Mouse (Mus musculus): Measurements from ENCODE around the gene Gm12695. TPM values are rescaled to one million over a fixed set of nuclear protein-coding genes. Genes with fewer than 3 reads are reported as not detected.

The Gm12695 gene
- total and polyA plus RNA-seq, 3 experiments, result not detected

GRCm38 (mm10) chr4:96698218-96698561 lies 86.8 kb downstream of the Gm12695 start:
- H3K9me3 ChIP-seq (replicated peaks; ENCODE audit: low read length), result peaks cover 64% of the 10 kb centered on the region
- no peak overlapping the region for H3K9ac ChIP-seq (ENCODE audit: insufficient read depth, low read depth)
- H3K79me2 ChIP-seq (replicated peaks; ENCODE audit: control insufficient read depth, extremely low read depth, insufficient read depth, poor library complexity, severe bottlenecking), result no peaks in the 10 kb centered on the region
- H3K4me3 ChIP-seq (replicated peaks in 1 of 3; ENCODE audit: low read depth in 2 of 3, low read length in 2 of 3, poor library complexity in 1 of 3), result no peak overlapping the region
- DNase-seq (ENCODE audit: extremely low read depth), result no peak
- H3K4me2 ChIP-seq (ENCODE audit: insufficient read depth, low read depth, poor library complexity, severe bottlenecking), result no peak overlapping the region
- in situ Hi-C loops (cut with MboI; ENCODE audit: low pct_ligation_motif_present, low pct_unique_long_range_greater_than_20kb, low sequenced_read_pairs), result no loop called here
- dilution Hi-C loops (cut with MboI; ENCODE audit: extremely low pct_ligation_motif_present, extremely low pct_unique_long_range_greater_than_20kb, low sequenced_read_pairs), result no loop called here
- H3K27me3 ChIP-seq (replicated peaks), result no peaks in the 10 kb centered on the region
- H3K27ac ChIP-seq (ENCODE audit: insufficient read depth, low read depth), result no peak overlapping the region
- no peak for TF ChIP-seq CHD2 (IDR thresholded peaks at IDR 0.05; ENCODE audit: low read length)
- TF ChIP-seq MXI1 (IDR thresholded peaks at IDR 0.05; ENCODE audit: low read depth, low read length), result no peak
- TF ChIP-seq ZMIZ1 (IDR thresholded peaks at IDR 0.05; ENCODE audit: low read depth, low read length), result no peak
- no peak for TF ChIP-seq RCOR1 (conservative IDR thresholded peaks at IDR 0.05; ENCODE audit: low read depth, low read length)
- TF ChIP-seq BHLHE40 (IDR thresholded peaks at IDR 0.05; ENCODE audit: low read depth, low read length), result no peak
- no peak for TF ChIP-seq USF1 (IDR thresholded peaks at IDR 0.05; ENCODE audit: low read depth, low read length)
- no peak for TF ChIP-seq MAZ (IDR thresholded peaks at IDR 0.05; ENCODE audit: low read depth, low read length)
- no peak for TF ChIP-seq ETS1 (conservative IDR thresholded peaks at IDR 0.05; ENCODE audit: low read depth, low read length)
- no peak for TF ChIP-seq UBTF (IDR thresholded peaks at IDR 0.05; ENCODE audit: low read depth, low read length)
- no peak for TF ChIP-seq TCF12 (IDR thresholded peaks at IDR 0.05; ENCODE audit: low read depth, low read length)
- TF ChIP-seq NRF1 (IDR thresholded peaks at IDR 0.05; ENCODE audit: low read depth, low read length), result no peak
- no peak for TF ChIP-seq GABPA (IDR thresholded peaks at IDR 0.05; ENCODE audit: insufficient replicate concordance, low read depth, low read length)
- no peak for TF ChIP-seq MAX (IDR thresholded peaks at IDR 0.05; ENCODE audit: low read length)
- H3K36me3 ChIP-seq (replicated peaks in 1 of 2; ENCODE audit: control insufficient read depth in 1 of 2, insufficient read depth in 1 of 2, low read length in 1 of 2), result no peaks in the 10 kb centered on the region
- H3K4me1 ChIP-seq (ENCODE audit: control insufficient read depth in 1 of 2, insufficient read depth in 2 of 2), result no peaks in the 10 kb centered on the region

- in situ Hi-C loops (cut with MboI; ENCODE audit: low pct_ligation_motif_present, low pct_unique_long_range_greater_than_20kb, low sequenced_read_pairs), result no loop called here
- H3K4me3 ChIP-seq (replicated peaks in 1 of 3; ENCODE audit: low read depth in 2 of 3, low read length in 2 of 3, poor library complexity in 1 of 3), result no peak overlapping the region
- no peaks in the 10 kb centered on the region for H3K79me2 ChIP-seq (replicated peaks; ENCODE audit: control insufficient read depth, extremely low read depth, insufficient read depth, poor library complexity, severe bottlenecking)
- H3K27ac ChIP-seq (ENCODE audit: insufficient read depth, low read depth), result no peak overlapping the region
- no peaks in the 10 kb centered on the region for H3K36me3 ChIP-seq (replicated peaks in 1 of 2; ENCODE audit: control insufficient read depth in 1 of 2, insufficient read depth in 1 of 2, low read length in 1 of 2)
- H3K9ac ChIP-seq (ENCODE audit: insufficient read depth, low read depth), result no peak overlapping the region
- H3K9me3 ChIP-seq (replicated peaks; ENCODE audit: low read length), result peaks cover 61% of the 10 kb centered on the region
- H3K27me3 ChIP-seq (replicated peaks), result no peaks in the 10 kb centered on the region
- no peaks in the 10 kb centered on the region for H3K4me1 ChIP-seq (ENCODE audit: control insufficient read depth in 1 of 2, insufficient read depth in 2 of 2)
- DNase-seq (ENCODE audit: extremely low read depth), result no peak
- TF ChIP-seq UBTF (IDR thresholded peaks at IDR 0.05; ENCODE audit: low read depth, low read length) (no peak), ELF1 (IDR thresholded peaks at IDR 0.05; ENCODE audit: low read depth, low read length) (no peak), NELFE (IDR thresholded peaks at IDR 0.05; ENCODE audit: low read depth, low read length) (no peak), USF1 (IDR thresholded peaks at IDR 0.05; ENCODE audit: low read depth, low read length) (no peak), HCFC1 (IDR thresholded peaks at IDR 0.05; ENCODE audit: low read depth, low read length) (no peak), MYC (IDR thresholded peaks at IDR 0.05; ENCODE audit: low read depth, low read length) (no peak), PAX5 (IDR thresholded peaks at IDR 0.05; ENCODE audit: low read length) (no peak), JUND (conservative IDR thresholded peaks at IDR 0.05; ENCODE audit: low read depth, low read length) (no peak), ZMIZ1 (IDR thresholded peaks at IDR 0.05; ENCODE audit: low read depth, low read length) (no peak), GABPA (IDR thresholded peaks at IDR 0.05; ENCODE audit: insufficient replicate concordance, low read depth, low read length) (no peak), BHLHE40 (IDR thresholded peaks at IDR 0.05; ENCODE audit: low read depth, low read length) (no peak), RAD21 (IDR thresholded peaks at IDR 0.05; ENCODE audit: low read depth, low read length) (no peak), ETS1 (conservative IDR thresholded peaks at IDR 0.05; ENCODE audit: low read depth, low read length) (no peak), CHD2 (IDR thresholded peaks at IDR 0.05; ENCODE audit: low read length) (no peak), POLR2AphosphoS2 (IDR thresholded peaks at IDR 0.05; ENCODE audit: low read depth, low read length) (no peak), CHD1 (IDR thresholded peaks at IDR 0.05; ENCODE audit: low read depth, low read length) (no peak), CTCF (conservative IDR thresholded peaks at IDR 0.05 in 1 of 2, IDR thresholded peaks at IDR 0.05 in 1 of 2; ENCODE audit: low read depth in 2 of 2, low read length in 2 of 2) (no peak), MAZ (IDR thresholded peaks at IDR 0.05; ENCODE audit: low read depth, low read length) (no peak)
- dilution Hi-C loops (cut with MboI; ENCODE audit: extremely low pct_ligation_motif_present, extremely low pct_unique_long_range_greater_than_20kb, low sequenced_read_pairs), result no loop called here
- H3K4me2 ChIP-seq (ENCODE audit: insufficient read depth, low read depth, poor library complexity, severe bottlenecking), result no peak overlapping the region
Measured at GRCm38 (mm10) chr4:96697511-96698217, 87.3 kb downstream of the Gm12695 start.

Measured in CH12.LX (cell line).